Mouse (Mus musculus) heart, postnatal 0 days (tissue): Measurements from ENCODE around the gene Fmo1.
"Not testable (repeated sequence)": the region's sequence is repeated elsewhere in the genome, so short reads cannot be mapped to it uniquely, and the experiment has no call there.

Source experiments
- CTCF ChIP-seq: IDR thresholded peaks from 2 replicates; pipeline ENCODE4 v1.5.1; 2016; ENCODE audit warnings: antibody characterized with exemption, control low read depth, low read depth
- EP300 ChIP-seq: IDR thresholded peaks from 2 replicates; pipeline ENCODE4 v1.6.1; 2016; ENCODE audit warnings: antibody characterized with exemption, low read depth

DNA sequence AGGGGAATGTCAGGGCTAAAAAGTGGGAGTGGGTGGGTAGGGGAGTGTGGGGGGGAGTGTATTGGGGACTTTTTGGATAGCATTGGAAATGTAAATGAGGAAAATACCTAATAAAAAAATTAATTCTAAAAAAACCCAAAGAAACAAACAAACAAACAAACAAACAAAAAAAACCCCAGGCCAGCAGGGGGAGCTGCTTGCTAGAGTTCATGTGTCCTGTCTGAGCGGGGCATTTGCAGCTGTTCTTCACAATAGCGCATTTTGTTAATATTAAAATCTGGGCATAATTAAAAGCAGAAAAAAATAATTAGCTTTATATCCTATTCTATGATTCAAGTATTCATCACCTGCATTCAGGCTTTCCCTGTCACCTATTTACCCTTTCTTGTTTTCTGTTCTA lies 85.4 kb downstream of the Fmo1 start:
- not testable (repeated sequence) for TF ChIP-seq CTCF, EP300
